Comparison of ENCODE assay signal across 8 mouse cellular contexts in the genomic region with DNA sequence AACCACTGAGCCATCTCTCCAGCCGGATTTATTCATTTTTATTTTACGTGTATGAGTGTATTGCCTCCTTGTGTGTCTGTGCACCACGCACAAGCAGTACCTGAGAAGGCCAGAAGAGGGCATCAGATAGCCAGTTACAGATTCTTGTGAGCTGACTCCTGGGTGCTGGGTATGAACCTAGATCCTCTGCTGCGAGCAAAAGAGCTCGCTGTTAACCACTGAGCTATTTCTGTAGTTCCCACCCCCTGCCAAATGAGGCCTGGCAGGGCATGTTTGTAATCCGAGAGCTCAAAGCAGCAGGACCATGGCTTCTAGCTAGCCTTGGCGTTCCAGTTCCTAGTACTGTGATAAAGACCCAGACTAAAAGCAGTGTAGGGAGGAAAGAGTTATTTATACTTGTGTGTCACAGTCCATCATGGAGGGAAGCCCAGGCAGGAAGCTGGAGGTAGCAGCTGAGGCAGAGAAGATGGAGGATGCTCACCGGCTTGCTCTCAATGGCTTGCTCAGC. TPM values are rescaled to one million over a fixed set of nuclear protein-coding genes. Genes with fewer than 3 reads are reported as not detected.
A peak's percentile ranks its signal among the peaks of the same experiment; 100 is the strongest.
DNase-seq lines count a peak whose midpoint lies in the region; ATAC-seq and TF ChIP-seq lines count a peak whose summit lies in the region.

No protein-coding gene starts in this region.

- no peak overlapping the region; the same call in 1 of the 2 replicates for H3K4me3 ChIP-seq in heart, embryonic 11.5 days (ENCODE audit: low read depth, low read length)
- H3K4me3 ChIP-seq in kidney, postnatal 0 days (replicated peaks; ENCODE audit: low read depth, low read length) = no peak overlapping the region
- no peak overlapping the region for H3K4me3 ChIP-seq in liver, embryonic 11.5 days (ENCODE audit: low read depth, low read length)
- H3K4me3 ChIP-seq in myocyte = no peak overlapping the region
- no peak overlapping the region for H3K4me3 ChIP-seq in stomach, embryonic 16.5 days (replicated peaks; ENCODE audit: low read length)

- H3K27me3 ChIP-seq in heart, embryonic 11.5 days (ENCODE audit: control insufficient read depth, insufficient read depth, low read length) = no peaks in the 10 kb centered on the region
- H3K27me3 ChIP-seq in kidney, postnatal 0 days (ENCODE audit: insufficient read depth, low read length) = no peaks in the 10 kb centered on the region
- H3K27me3 ChIP-seq in liver, embryonic 11.5 days (replicated peaks; ENCODE audit: control insufficient read depth, insufficient read depth, low read length) = no peaks in the 10 kb centered on the region
- no peaks in the 10 kb centered on the region for H3K27me3 ChIP-seq in myocyte (ENCODE audit: control insufficient read depth, insufficient read depth, insufficient read length)
- no peaks in the 10 kb centered on the region for H3K27me3 ChIP-seq in stomach, embryonic 16.5 days (ENCODE audit: control insufficient read depth, insufficient read depth, low read length)

- WGBS in heart, embryonic 11.5 days (ENCODE audit: insufficient replicate concordance) = 8% methylated on average over 8 of the region's 8 CpGs
- WGBS in kidney, postnatal 0 days = 6% methylated on average over 8 of the region's 8 CpGs
- 10% methylated on average over 8 of the region's 8 CpGs for WGBS in liver, embryonic 11.5 days
- WGBS in stomach, embryonic 16.5 days = 17% methylated on average over 8 of the region's 8 CpGs

- peaks cover 11% of the 10 kb centered on the region for H3K4me1 ChIP-seq in heart, embryonic 11.5 days (ENCODE audit: control insufficient read depth, insufficient read depth, low read length)
- H3K4me1 ChIP-seq in kidney, postnatal 0 days (replicated peaks; ENCODE audit: insufficient read depth, low read length) = 0 out of 2 replicates have a peak, but pooled peaks cover 3% of the 10 kb centered on the region
- H3K4me1 ChIP-seq in liver, embryonic 11.5 days (replicated peaks; ENCODE audit: control insufficient read depth, insufficient read depth, low read length) = peaks cover 4% of the 10 kb centered on the region; the same call in 1 of the 2 replicates
- H3K4me1 ChIP-seq in stomach, embryonic 16.5 days (ENCODE audit: control insufficient read depth, insufficient read depth, low read length) = peaks cover 6% of the 10 kb centered on the region; the same call in 1 of the 2 replicates

- DNase-seq in brain, adult 2 months (ENCODE audit: low read depth, low spot score) = peak; percentile 96
- DNase-seq in kidney, postnatal 0 days (ENCODE audit: low spot score) = peak; percentile 94
- DNase-seq in liver, embryonic 11.5 days (ENCODE audit: low spot score) = peak; percentile 82

- no peak overlapping the region for H3K9ac ChIP-seq in heart, embryonic 11.5 days (ENCODE audit: low read depth, low read length)
- 0 out of 2 replicates have a peak overlapping the region, but pooled peaks have one; percentile 24 for H3K9ac ChIP-seq in kidney, postnatal 0 days (ENCODE audit: low read depth, low read length)
- 0 out of 2 replicates have a peak overlapping the region, but pooled peaks have one; percentile 9 for H3K9ac ChIP-seq in liver, embryonic 11.5 days (ENCODE audit: low read depth, low read length)
- H3K9ac ChIP-seq in stomach, embryonic 16.5 days (ENCODE audit: low read length) = no peak overlapping the region

- no peaks in the 10 kb centered on the region for H3K79me2 ChIP-seq in myocyte (ENCODE audit: control insufficient read depth, insufficient read depth)

- ATAC-seq in CD4-positive, CD25-positive, alpha-beta regulatory T cell, adult 4 months = peak; percentile 79
- peak; percentile 88 for ATAC-seq in erythroblast, adult 5-6 weeks (replicated peaks; ENCODE audit: low FRiP score, poor library complexity, severe bottlenecking)
- peak; percentile 31; the same call in 1 of the 2 replicates for ATAC-seq in heart, embryonic 11.5 days (replicated peaks; ENCODE audit: insufficient number of reproducible peaks, low FRiP score, low TSS enrichment)
- ATAC-seq in kidney, postnatal 0 days (replicated peaks; ENCODE audit: low FRiP score, low read depth) = peak; percentile 44
- ATAC-seq in liver, embryonic 11.5 days (replicated peaks; ENCODE audit: low FRiP score) = peak; percentile 70
- peak; percentile 51 for ATAC-seq in stomach, embryonic 16.5 days (ENCODE audit: insufficient read depth, low FRiP score)

- no peak overlapping the region for H3ac ChIP-seq in myocyte (ENCODE audit: control insufficient read depth, insufficient read length)

- no peaks in the 10 kb centered on the region for H3K36me3 ChIP-seq in heart, embryonic 11.5 days (ENCODE audit: control insufficient read depth, insufficient read depth, low read length)
- no peaks in the 10 kb centered on the region for H3K36me3 ChIP-seq in kidney, postnatal 0 days (ENCODE audit: insufficient read depth, low read length)
- H3K36me3 ChIP-seq in liver, embryonic 11.5 days (ENCODE audit: control insufficient read depth, insufficient read depth, low read length) = no peaks in the 10 kb centered on the region
- no peaks in the 10 kb centered on the region for H3K36me3 ChIP-seq in myocyte (ENCODE audit: control insufficient read depth, insufficient read depth)
- no peaks in the 10 kb centered on the region for H3K36me3 ChIP-seq in stomach, embryonic 16.5 days (ENCODE audit: control insufficient read depth, insufficient read depth, low read length)

- TF ChIP-seq POLR2A in myocyte (IDR thresholded peaks at IDR 0.05; ENCODE audit: insufficient read length, low read depth) = no peak

- TF ChIP-seq CTCF in kidney, postnatal 0 days (IDR thresholded peaks at IDR 0.05; ENCODE audit: low read depth) = peak; percentile 91

- H3K27ac ChIP-seq in heart, embryonic 11.5 days (ENCODE audit: low read depth, low read length) = peak overlapping the region; percentile 65
- H3K27ac ChIP-seq in kidney, postnatal 0 days = 0 out of 2 replicates have a peak overlapping the region, but pooled peaks have one; percentile 21
- H3K27ac ChIP-seq in liver, embryonic 11.5 days (ENCODE audit: low read depth, low read length) = no peak overlapping the region
- H3K27ac ChIP-seq in stomach, embryonic 16.5 days (ENCODE audit: low read length) = peak overlapping the region; percentile 33; the same call in 1 of the 2 replicates

- no peaks in the 10 kb centered on the region for H3K9me3 ChIP-seq in heart, embryonic 11.5 days (replicated peaks; ENCODE audit: control insufficient read depth, low read length)
- no peaks in the 10 kb centered on the region for H3K9me3 ChIP-seq in kidney, postnatal 0 days (replicated peaks; ENCODE audit: low read length)
- H3K9me3 ChIP-seq in liver, embryonic 11.5 days (ENCODE audit: control insufficient read depth, low read length) = no peaks in the 10 kb centered on the region
- no peaks in the 10 kb centered on the region for H3K9me3 ChIP-seq in stomach, embryonic 16.5 days (replicated peaks; ENCODE audit: control insufficient read depth, low read length)

- H3K4me2 ChIP-seq in heart, embryonic 11.5 days = peak overlapping the region; percentile 29; the same call in 1 of the 2 replicates
- no peak overlapping the region for H3K4me2 ChIP-seq in kidney, postnatal 0 days (ENCODE audit: low read length)
- H3K4me2 ChIP-seq in liver, embryonic 11.5 days = no peak overlapping the region; the same call in 1 of the 2 replicates
- peak overlapping the region; percentile 46 for H3K4me2 ChIP-seq in myocyte (ENCODE audit: low read depth)
- no peak overlapping the region for H3K4me2 ChIP-seq in stomach, embryonic 16.5 days (ENCODE audit: low read depth, low read length)

TF ChIP-seq in myocyte, 11 proteins besides CTCF, POLR2A, EP300 and RAD21 (continues in another document):
- no peak for TF ChIP-seq CEBPB (IDR thresholded peaks at IDR 0.05; ENCODE audit: insufficient read depth, poor library complexity, severe bottlenecking)
- TF ChIP-seq TCF12 (IDR thresholded peaks at IDR 0.05; ENCODE audit: insufficient read depth, poor library complexity, severe bottlenecking) = no peak
- TF ChIP-seq MAX (IDR thresholded peaks at IDR 0.05; ENCODE audit: low read depth) = no peak
- TF ChIP-seq E2F4 (IDR thresholded peaks at IDR 0.05; ENCODE audit: insufficient read depth) = no peak

RNA-seq across cellular contexts. Expression of a gene that starts 16.0 kb away (rescaled TPM):
- polyA plus RNA-seq in CD4-positive, CD25-positive, alpha-beta regulatory T cell, adult 4 months (2017; shearing (Covaris generic)) = 10 to 100 TPM; 15.1 to 19.4 TPM
- total RNA-seq in erythroblast, adult 5-6 weeks (2015; ENCODE audit: low replicate concordance) = 8.2 and 12.9 TPM in 2 replicates
- 9.1 and 11.9 TPM in 2 replicates for total RNA-seq in erythroblast, adult 5-6 weeks (2017; ENCODE audit: low replicate concordance)
- 54.8 and 59.4 TPM in 2 replicates for polyA plus RNA-seq in heart, embryonic 11.5 days (2014; fragmentation: Nextera tagmentation; extraction: Ambion mirVana)
- 63.5 and 65.1 TPM in 2 replicates for polyA plus RNA-seq in kidney, postnatal 0 days (2015; fragmentation: Nextera tagmentation; extraction: Ambion mirVana)
- 57.1 and 58.6 TPM in 2 replicates for polyA plus RNA-seq in liver, embryonic 11.5 days (2014; fragmentation: Nextera tagmentation; extraction: Ambion mirVana)
- polyA plus RNA-seq in myocyte (2012; fragmentation: generic; extraction: Trizol) = 73.5 TPM
- 66.3 and 67.8 TPM in 2 replicates for polyA plus RNA-seq in stomach, embryonic 16.5 days (2015; fragmentation: Nextera tagmentation; extraction: Ambion mirVana)

RNA-seq across cellular contexts. Expression of a gene that starts 46.5 kb away (rescaled TPM):
- polyA plus RNA-seq in CD4-positive, CD25-positive, alpha-beta regulatory T cell, adult 4 months (2017; shearing (Covaris generic)) = not detected
- total RNA-seq in erythroblast, adult 5-6 weeks (2015; ENCODE audit: low replicate concordance) = 0.63 TPM in 1 of 2 replicates, not detected in the other
- 0.68 TPM in 1 of 2 replicates, not detected in the other for total RNA-seq in erythroblast, adult 5-6 weeks (2017; ENCODE audit: low replicate concordance)
- 9.3 and 9.8 TPM in 2 replicates for polyA plus RNA-seq in heart, embryonic 11.5 days (2014; fragmentation: Nextera tagmentation; extraction: Ambion mirVana)
- 22.3 and 23.9 TPM in 2 replicates for polyA plus RNA-seq in kidney, postnatal 0 days (2015; fragmentation: Nextera tagmentation; extraction: Ambion mirVana)
- 4.1 and 4.6 TPM in 2 replicates for polyA plus RNA-seq in liver, embryonic 11.5 days (2014; fragmentation: Nextera tagmentation; extraction: Ambion mirVana)
- polyA plus RNA-seq in myocyte (2012; fragmentation: generic; extraction: Trizol) = 100 TPM
- 22.8 and 24.6 TPM in 2 replicates for polyA plus RNA-seq in stomach, embryonic 16.5 days (2015; fragmentation: Nextera tagmentation; extraction: Ambion mirVana)

RNA-seq across cellular contexts. Expression of a gene that starts 57.7 kb away (rescaled TPM):
- polyA plus RNA-seq in CD4-positive, CD25-positive, alpha-beta regulatory T cell, adult 4 months (2017; shearing (Covaris generic)) = 10 to 100 TPM; 43.5 to 55.3 TPM
- total RNA-seq in erythroblast, adult 5-6 weeks (2015; ENCODE audit: low replicate concordance) = 11.5 and 30.4 TPM in 2 replicates
- 8.5 and 10.5 TPM in 2 replicates for total RNA-seq in erythroblast, adult 5-6 weeks (2017; ENCODE audit: low replicate concordance)
- 75.5 and 81.6 TPM in 2 replicates for polyA plus RNA-seq in heart, embryonic 11.5 days (2014; fragmentation: Nextera tagmentation; extraction: Ambion mirVana)
- 91.0 and 92.7 TPM in 2 replicates for polyA plus RNA-seq in kidney, postnatal 0 days (2015; fragmentation: Nextera tagmentation; extraction: Ambion mirVana)
- 47.5 and 49.8 TPM in 2 replicates for polyA plus RNA-seq in liver, embryonic 11.5 days (2014; fragmentation: Nextera tagmentation; extraction: Ambion mirVana)
- 77.4 TPM for polyA plus RNA-seq in myocyte (2012; fragmentation: generic; extraction: Trizol)
- polyA plus RNA-seq in stomach, embryonic 16.5 days (2015; fragmentation: Nextera tagmentation; extraction: Ambion mirVana) = 64.6 and 66.5 TPM in 2 replicates

Comparison
In these comparisons a context has a peak if more than half of its experiments do, and no peak if none do; other contexts are left out.
1. ATAC-seq: peak in every context shown above with its lines; median percentile 88 in erythroblast, adult 5-6 weeks; 79 in CD4-positive, CD25-positive, alpha-beta regulatory T cell, adult 4 months; 70 in liver, embryonic 11.5 days; 51 in stomach, embryonic 16.5 days; 44 in kidney, postnatal 0 days; 31 in heart, embryonic 11.5 days.
2. H3K4me2 ChIP-seq: peak in heart, embryonic 11.5 days (single experiment) and myocyte (single experiment); none in kidney, postnatal 0 days (single experiment), liver, embryonic 11.5 days (single experiment) and stomach, embryonic 16.5 days (single experiment).
3. H3K9ac ChIP-seq: peak in kidney, postnatal 0 days (single experiment) and liver, embryonic 11.5 days (single experiment); none in heart, embryonic 11.5 days (single experiment) and stomach, embryonic 16.5 days (single experiment).
4. Peak in every context shown above with its lines, with median percentiles within 50 percentile points of each other: DNase-seq.